Comparison of ENCODE assay signal across 14 mouse cellular contexts in genomic region chr19:41669747-41670342, GRCm38 (mm10).
DNase-seq lines count a peak whose midpoint lies in the region; ATAC-seq and TF ChIP-seq lines count a peak whose summit lies in the region.
"Had no signal": no experiment of that assay in that cellular context is flagged by ENCODE, and none has a peak within 500 bp of the region (broad histone marks: within the 10 kb centered on the region; RNA-seq: fewer than 3 reads in every experiment).

No protein-coding gene starts in this region.

- no peaks in the 10 kb centered on the region for H3K36me3 ChIP-seq in midbrain, embryonic 10.5 days
- no peaks in the 10 kb centered on the region for H3K36me3 ChIP-seq in midbrain, postnatal 0 days (ENCODE audit: insufficient read depth, low read length)
- H3K36me3 ChIP-seq in forebrain, embryonic 16.5 days (ENCODE audit: control insufficient read depth, insufficient read depth) = no peaks in the 10 kb centered on the region
- H3K36me3 ChIP-seq in midbrain, embryonic 11.5 days (ENCODE audit: control insufficient read depth, insufficient read depth, low read length) = no peaks in the 10 kb centered on the region
- H3K36me3 ChIP-seq in liver, embryonic 11.5 days (ENCODE audit: control insufficient read depth, insufficient read depth, low read length) = no peaks in the 10 kb centered on the region
- H3K36me3 ChIP-seq: limb, embryonic 15.5 days; lung, embryonic 15.5 days had no signal

- ATAC-seq in midbrain, postnatal 0 days (ENCODE audit: low FRiP score) = no peak
- peak; percentile 43 for ATAC-seq in forebrain, embryonic 16.5 days
- peak; percentile 58 for ATAC-seq in midbrain, embryonic 11.5 days (ENCODE audit: low FRiP score)
- ATAC-seq in erythroblast, adult 5-6 weeks (replicated peaks; ENCODE audit: low FRiP score, poor library complexity, severe bottlenecking) = no peak
- ATAC-seq in liver, embryonic 11.5 days (replicated peaks; ENCODE audit: low FRiP score) = no peak
- ATAC-seq: intestine, postnatal 0 days had no signal

- no peak overlapping the region for H3K9ac ChIP-seq in midbrain, postnatal 0 days (replicated peaks; ENCODE audit: low read length, poor library complexity, severe bottlenecking)
- H3K9ac ChIP-seq in forebrain, embryonic 16.5 days (replicated peaks; ENCODE audit: low read depth, low read length) = 0 out of 2 replicates have a peak overlapping the region, but pooled peaks have one; percentile 1
- H3K9ac ChIP-seq in midbrain, embryonic 11.5 days (ENCODE audit: low read length) = no peak overlapping the region
- no peak overlapping the region for H3K9ac ChIP-seq in liver, embryonic 11.5 days (ENCODE audit: low read depth, low read length)
- H3K9ac ChIP-seq: limb, embryonic 15.5 days; lung, embryonic 15.5 days had no signal

- 24% methylated on average over 12 of the region's 12 CpGs for WGBS in midbrain, embryonic 10.5 days
- 15% methylated on average over 12 of the region's 12 CpGs for WGBS in midbrain, postnatal 0 days
- WGBS in forebrain, embryonic 16.5 days = 18% methylated on average over 12 of the region's 12 CpGs
- WGBS in midbrain, embryonic 11.5 days = 18% methylated on average over 12 of the region's 12 CpGs
- WGBS in liver, embryonic 11.5 days = 44% methylated on average over 12 of the region's 12 CpGs

- TF ChIP-seq CTCF in midbrain, postnatal 0 days (IDR thresholded peaks at IDR 0.05) = no peak

- peaks cover 87% of the 10 kb centered on the region for H3K27me3 ChIP-seq in midbrain, embryonic 10.5 days (ENCODE audit: low read depth, poor library complexity, severe bottlenecking)
- no peaks in the 10 kb centered on the region for H3K27me3 ChIP-seq in midbrain, postnatal 0 days (ENCODE audit: insufficient read depth, low read length)
- peaks cover 2% of the 10 kb centered on the region; the same call in 1 of the 2 replicates for H3K27me3 ChIP-seq in forebrain, embryonic 16.5 days (replicated peaks; ENCODE audit: control insufficient read depth, insufficient read depth, low read length)
- peaks cover 14% of the 10 kb centered on the region; the same call in 1 of the 2 replicates for H3K27me3 ChIP-seq in midbrain, embryonic 11.5 days (ENCODE audit: control insufficient read depth, insufficient read depth, low read length)
- H3K27me3 ChIP-seq in liver, embryonic 11.5 days (replicated peaks; ENCODE audit: control insufficient read depth, insufficient read depth, low read length) = peaks cover 19% of the 10 kb centered on the region

- H3K27ac ChIP-seq in midbrain, embryonic 10.5 days (replicated peaks) = peak overlapping the region; percentile 79
- no peak overlapping the region for H3K27ac ChIP-seq in midbrain, postnatal 0 days (ENCODE audit: low read depth, low read length)
- H3K27ac ChIP-seq in forebrain, embryonic 16.5 days (ENCODE audit: low read length) = peak overlapping the region; percentile 34; the same call in 1 of the 2 replicates
- peak overlapping the region; percentile 45; the same call in 1 of the 2 replicates for H3K27ac ChIP-seq in midbrain, embryonic 11.5 days (ENCODE audit: low read depth, low read length)
- H3K27ac ChIP-seq in liver, embryonic 11.5 days (ENCODE audit: low read depth, low read length) = no peak overlapping the region
- H3K27ac ChIP-seq: limb, embryonic 15.5 days; lung, embryonic 15.5 days had no signal

- H3K4me3 ChIP-seq in midbrain, embryonic 10.5 days = peak overlapping the region; percentile 25; the same call in 1 of the 2 replicates
- H3K4me3 ChIP-seq in midbrain, postnatal 0 days (ENCODE audit: low read depth, low read length) = no peak overlapping the region
- no peak overlapping the region for H3K4me3 ChIP-seq in forebrain, embryonic 16.5 days (replicated peaks; ENCODE audit: low read length)
- H3K4me3 ChIP-seq in midbrain, embryonic 11.5 days (ENCODE audit: low read depth, low read length) = no peak overlapping the region
- no peak overlapping the region for H3K4me3 ChIP-seq in liver, embryonic 11.5 days (ENCODE audit: low read depth, low read length)
- H3K4me3 ChIP-seq: limb, embryonic 15.5 days; lung, embryonic 15.5 days had no signal

- peak; percentile 40 for DNase-seq in midbrain, embryonic 10.5 days (ENCODE audit: low spot score)
- DNase-seq in midbrain, postnatal 0 days (ENCODE audit: low spot score) = no peak
- no peak for DNase-seq in midbrain, embryonic 11.5 days (ENCODE audit: low spot score, missing footprints)
- no peak for DNase-seq in liver, embryonic 11.5 days (ENCODE audit: low spot score)
- DNase-seq in frontal cortex, postnatal 36 days (ENCODE audit: low spot score in 2 of 2) = no peak
- DNase-seq: cerebellum, postnatal 36 days; heart, adult 11 months; right cerebral cortex, postnatal 14 days; thymus, adult 18-20 months had no signal

- H3K9me3 ChIP-seq in midbrain, embryonic 10.5 days (replicated peaks) = no peaks in the 10 kb centered on the region
- no peaks in the 10 kb centered on the region for H3K9me3 ChIP-seq in midbrain, postnatal 0 days (ENCODE audit: low read length)
- no peaks in the 10 kb centered on the region for H3K9me3 ChIP-seq in forebrain, embryonic 16.5 days (ENCODE audit: control insufficient read depth, low read length)
- no peaks in the 10 kb centered on the region for H3K9me3 ChIP-seq in midbrain, embryonic 11.5 days (ENCODE audit: control insufficient read depth, low read length)
- H3K9me3 ChIP-seq in liver, embryonic 11.5 days (ENCODE audit: control insufficient read depth, low read length) = no peaks in the 10 kb centered on the region
- H3K9me3 ChIP-seq: limb, embryonic 15.5 days; lung, embryonic 15.5 days had no signal

- H3K4me2 ChIP-seq in midbrain, postnatal 0 days (ENCODE audit: low read depth, low read length, poor library complexity, severe bottlenecking) = no peak overlapping the region
- H3K4me2 ChIP-seq in forebrain, embryonic 16.5 days (ENCODE audit: low read length) = no peak overlapping the region
- no peak overlapping the region for H3K4me2 ChIP-seq in midbrain, embryonic 11.5 days
- H3K4me2 ChIP-seq in liver, embryonic 11.5 days = no peak overlapping the region
- H3K4me2 ChIP-seq: limb, embryonic 15.5 days; lung, embryonic 15.5 days had no signal

- peaks cover 97% of the 10 kb centered on the region for H3K4me1 ChIP-seq in midbrain, embryonic 10.5 days
- peaks cover 13% of the 10 kb centered on the region; the same call in 1 of the 2 replicates for H3K4me1 ChIP-seq in midbrain, postnatal 0 days (ENCODE audit: insufficient read depth, low read length)
- peaks cover 24% of the 10 kb centered on the region for H3K4me1 ChIP-seq in forebrain, embryonic 16.5 days (replicated peaks; ENCODE audit: control insufficient read depth, insufficient read depth, low read length)
- H3K4me1 ChIP-seq in midbrain, embryonic 11.5 days (ENCODE audit: control insufficient read depth, insufficient read depth, low read length) = peaks cover 23% of the 10 kb centered on the region
- H3K4me1 ChIP-seq in liver, embryonic 11.5 days (replicated peaks; ENCODE audit: control insufficient read depth, insufficient read depth, low read length) = peaks cover 2% of the 10 kb centered on the region; the same call in 1 of the 2 replicates
- H3K4me1 ChIP-seq: lung, embryonic 15.5 days had no signal

Comparison
In these comparisons a context has a peak if more than half of its experiments do, and no peak if none do; other contexts are left out.
1. H3K27ac ChIP-seq: peak in midbrain, embryonic 10.5 days (single experiment), forebrain, embryonic 16.5 days (single experiment) and midbrain, embryonic 11.5 days (single experiment); none in midbrain, postnatal 0 days (single experiment) and liver, embryonic 11.5 days (single experiment).
2. ATAC-seq: peak in forebrain, embryonic 16.5 days (single experiment) and midbrain, embryonic 11.5 days (single experiment); none in midbrain, postnatal 0 days (single experiment), erythroblast, adult 5-6 weeks (single experiment) and liver, embryonic 11.5 days (single experiment).